Mouse (Mus musculus): ENCODE data around the gene Zc3h10.

- TF ChIP-seq CTCF (IDR thresholded peaks at IDR 0.05) (no peak), EP300 (IDR thresholded peaks at IDR 0.05) (no peak)
Measured at GRCm38 (mm10) chr10:128497134-128497737, 50.3 kb downstream of the Zc3h10 start.

All from lung, postnatal 0 days (tissue).